Mouse (Mus musculus): Measurements from ENCODE around the gene Eif4ebp2.

Gene Eif4ebp2

DNA sequence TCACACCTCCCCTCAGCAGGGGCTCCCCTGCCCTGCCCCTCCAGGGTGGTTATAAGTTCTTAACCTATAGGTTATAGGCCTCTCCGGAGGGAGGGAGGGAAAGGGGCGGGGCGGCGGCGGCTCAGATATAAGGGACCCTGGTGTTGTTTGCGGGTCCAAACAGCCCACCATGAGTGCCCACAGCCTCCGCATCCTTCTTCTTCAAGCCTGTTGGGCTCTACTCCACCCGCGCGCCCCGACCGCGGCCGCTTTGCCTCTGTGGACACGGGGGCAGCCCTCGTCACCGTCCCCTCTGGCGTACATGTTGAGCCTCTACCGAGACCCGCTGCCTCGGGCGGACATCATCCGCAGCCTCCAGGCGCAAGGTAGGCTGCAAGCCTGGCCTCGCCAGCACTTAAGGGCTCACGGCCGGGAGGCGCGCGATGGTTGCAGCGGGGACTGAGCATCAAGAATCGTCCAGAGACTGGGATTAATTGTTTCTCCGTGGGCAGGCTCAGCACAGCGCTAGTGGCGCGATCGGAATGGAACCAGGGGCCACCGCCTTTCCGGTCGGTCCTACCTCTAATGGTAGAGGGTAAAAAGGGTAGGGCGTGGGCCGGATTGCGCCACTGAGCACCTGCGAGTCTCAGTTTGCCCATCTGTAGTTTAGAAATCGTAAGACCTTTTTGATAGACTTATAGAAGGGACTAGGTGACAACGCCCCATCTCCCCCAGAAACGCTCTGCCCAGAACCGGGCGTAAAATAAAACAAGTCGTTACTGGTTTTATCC is 34.1 kb downstream of the Eif4ebp2 start:
- peak; percentile 46 to 49 for DNase-seq

DNA sequence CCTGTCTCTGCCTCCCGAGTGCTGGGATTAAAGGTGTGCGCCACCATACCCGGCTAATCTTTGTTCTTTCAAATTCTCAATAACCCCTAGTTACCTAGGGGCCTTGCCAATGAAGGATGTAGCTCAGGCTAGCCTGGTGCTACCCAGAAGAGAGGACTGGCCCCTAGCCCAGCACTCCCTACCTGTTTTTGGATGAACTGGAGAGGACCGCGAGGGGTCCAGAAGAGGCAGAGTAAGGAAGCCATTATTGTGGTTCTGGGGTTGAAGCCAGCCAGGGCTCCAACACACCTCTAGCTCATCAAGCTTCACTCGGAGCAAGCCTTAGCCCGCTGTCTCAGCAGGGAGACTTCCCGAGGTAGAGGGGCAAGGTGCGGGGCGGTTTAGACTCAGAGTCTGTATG is 34.8 kb downstream of the Eif4ebp2 start, which contains the start of gene Nodal:
Gene Nodal (plus strand): TSS at position 301 of the 400 bp plus-strand sequence.
- no peak for DNase-seq

DNA sequence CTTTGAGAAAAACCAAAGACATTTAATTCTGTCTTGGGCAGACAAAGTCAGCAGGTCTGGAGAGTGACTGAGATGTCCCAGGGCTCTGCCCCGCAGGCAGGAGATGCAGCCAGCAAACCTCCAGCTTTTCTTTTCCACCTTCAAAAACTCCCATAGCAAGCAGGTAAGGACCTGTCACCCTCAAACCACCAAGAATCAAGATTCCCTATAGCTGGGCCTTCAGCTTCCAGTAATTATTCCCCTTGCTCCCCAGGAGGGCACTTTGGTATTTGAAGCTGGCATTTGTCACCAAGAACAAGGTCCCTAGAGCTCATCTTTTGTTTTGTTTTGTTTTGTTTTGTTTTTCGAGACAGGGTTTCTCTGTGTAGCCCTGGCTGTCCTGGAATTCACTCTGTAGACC is 35.4 kb downstream of the Eif4ebp2 start:
- DNase-seq: no peak

DNA sequence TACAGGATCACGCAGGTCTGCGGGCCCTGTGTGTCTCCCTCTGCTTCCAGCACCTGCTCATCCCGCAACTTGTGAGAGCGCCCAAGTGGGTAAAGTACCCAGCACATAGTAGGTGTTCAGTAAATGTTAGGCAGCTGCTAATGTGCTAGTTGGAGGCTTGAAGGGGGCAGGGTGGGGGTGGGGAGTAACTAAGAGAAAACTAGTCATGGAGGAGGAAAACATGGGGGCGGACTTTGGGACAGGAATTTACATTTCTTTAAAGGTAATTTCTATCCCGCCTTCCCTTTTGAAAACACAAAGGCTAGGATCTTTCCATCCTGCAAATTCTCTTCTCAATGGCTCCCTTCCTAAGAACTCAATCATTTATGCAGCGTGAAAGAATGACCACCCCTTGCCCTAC is 35.9 kb downstream of the Eif4ebp2 start:
- DNase-seq: no peak

DNA sequence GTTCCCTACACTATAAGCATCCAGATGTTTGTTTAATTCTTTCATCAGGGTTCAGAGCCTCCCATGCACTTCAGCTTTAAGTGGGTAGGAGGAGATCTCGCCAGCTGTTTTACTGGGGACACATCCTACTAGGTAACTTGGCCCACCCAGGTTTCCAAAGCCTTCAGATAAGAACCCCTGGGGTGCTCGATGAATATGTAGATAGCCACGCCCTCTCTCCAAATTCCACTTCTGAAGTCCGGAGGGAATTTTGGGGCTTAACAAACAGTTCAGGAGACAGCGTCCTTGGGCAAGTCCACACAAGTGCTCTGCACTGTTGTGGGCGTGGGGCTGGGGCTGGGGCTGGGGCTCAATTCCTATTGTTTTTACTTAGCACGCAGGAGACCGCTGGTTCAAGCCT is 36.6 kb downstream of the Eif4ebp2 start:
- DNase-seq: no peak

DNA sequence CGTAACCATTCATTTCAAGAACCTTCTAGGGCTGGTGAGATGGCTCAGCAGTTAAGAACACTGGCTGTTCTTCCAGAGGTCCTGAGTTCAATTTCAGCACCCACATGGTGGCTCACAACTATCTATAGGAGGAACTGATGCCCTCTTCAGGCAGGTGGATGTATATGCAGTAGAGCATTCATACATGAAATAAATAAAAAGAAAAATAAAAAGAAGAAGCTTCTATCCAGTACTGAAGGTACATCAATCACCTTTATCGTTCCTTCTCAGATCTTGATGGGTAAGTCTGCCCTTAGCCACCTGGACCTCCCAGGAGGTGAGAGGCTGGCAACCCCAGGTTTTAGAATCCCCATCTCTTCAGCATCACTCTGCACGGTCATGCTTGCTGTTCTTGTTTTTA is 37.2 kb downstream of the Eif4ebp2 start:
- no peak for DNase-seq

DNA sequence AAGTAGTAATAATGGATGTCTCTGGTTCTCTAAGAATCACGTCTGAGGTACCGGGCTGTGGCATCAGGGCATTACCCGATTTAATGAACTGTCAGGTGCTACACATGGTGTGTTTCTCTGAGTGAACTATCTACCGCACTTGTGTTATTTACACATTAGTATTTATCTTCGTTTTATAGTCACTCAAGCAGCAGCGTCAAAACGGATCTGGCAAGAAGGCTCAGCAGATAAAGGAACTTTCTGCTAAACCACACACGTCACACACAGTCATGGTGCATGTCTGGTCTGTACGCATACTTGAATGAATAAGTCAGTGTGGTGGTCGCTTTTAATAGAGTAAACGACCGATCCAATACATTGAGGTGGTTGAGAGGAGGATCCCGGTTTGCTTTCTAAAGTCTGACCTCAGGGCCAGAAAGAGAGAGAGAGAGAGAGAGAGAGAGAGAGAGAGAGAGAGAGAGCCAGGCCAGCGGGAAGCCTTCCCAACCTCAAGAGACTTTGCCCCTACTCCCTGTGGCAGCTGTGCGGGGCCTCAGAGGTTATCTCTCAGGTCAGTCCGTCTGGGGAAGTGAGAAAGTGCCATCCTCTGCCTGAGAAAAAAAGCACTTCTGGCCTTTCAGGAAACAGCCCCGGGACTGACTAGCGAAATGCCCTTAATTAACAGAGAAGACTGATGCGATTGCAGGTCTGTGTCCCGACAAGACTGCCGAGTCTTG is 39.4 kb downstream of the Eif4ebp2 start:
- no peak for DNase-seq

DNA sequence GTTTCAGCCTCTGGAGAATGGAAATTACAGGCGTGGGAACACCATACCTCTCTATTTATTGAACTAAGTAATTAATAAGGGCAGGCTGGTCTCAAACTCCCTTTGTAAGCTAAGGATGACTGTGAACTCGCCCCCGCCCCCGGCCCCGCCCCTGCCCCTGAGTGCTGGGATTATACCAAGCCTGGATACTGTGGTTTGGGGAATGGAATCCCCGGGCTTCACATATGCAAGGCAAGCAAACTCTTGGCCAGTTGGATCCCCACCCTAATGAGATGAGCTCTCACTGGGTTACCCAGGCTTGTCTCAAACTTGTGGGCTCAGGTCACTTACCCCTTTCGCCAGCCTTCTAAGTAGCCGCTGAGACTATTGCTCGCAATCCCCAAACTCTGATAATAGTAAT is 42.3 kb downstream of the Eif4ebp2 start:
- DNase-seq: no peak

DNA sequence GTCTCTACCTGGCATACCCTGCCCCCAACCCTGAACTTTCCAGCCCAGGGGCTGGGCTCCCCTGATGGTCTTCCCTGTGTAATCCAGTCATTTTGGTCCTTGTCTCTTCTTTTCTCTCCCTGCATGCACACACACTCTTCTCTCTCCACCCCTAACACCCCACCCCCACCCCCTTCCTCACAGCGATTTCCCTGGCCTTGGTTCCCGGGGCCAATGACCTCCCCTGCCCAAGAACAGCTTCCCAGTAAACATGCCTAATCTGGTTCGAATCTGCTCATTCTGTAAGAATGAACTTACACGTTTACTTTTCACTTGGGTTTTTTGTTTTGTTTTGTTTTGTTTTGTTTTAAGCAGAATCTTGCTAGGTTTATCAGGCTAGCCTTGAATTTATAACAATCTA is 42.7 kb downstream of the Eif4ebp2 start:
- no peak for DNase-seq

DNA sequence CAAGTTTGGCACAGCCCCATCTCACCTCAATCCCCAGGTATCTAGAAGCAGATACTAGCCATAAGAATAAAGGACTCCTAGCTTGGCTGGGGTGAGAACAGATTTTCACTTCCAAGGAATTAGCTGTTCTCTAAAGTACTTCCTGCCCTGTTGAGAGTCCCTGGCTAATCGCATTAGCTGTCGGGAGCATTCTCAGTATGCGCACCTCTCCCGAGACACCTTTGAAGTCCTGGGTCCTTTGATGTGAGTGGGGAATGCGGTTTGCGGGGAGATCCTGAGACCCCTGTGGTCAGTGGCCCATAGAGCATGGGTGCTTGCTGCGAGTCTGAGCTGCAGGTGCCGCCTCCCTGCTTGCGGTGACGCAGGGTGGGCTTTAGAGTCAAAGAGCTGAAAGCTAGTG is 46.5 kb downstream of the Eif4ebp2 start:
- DNase-seq: no peak

DNA sequence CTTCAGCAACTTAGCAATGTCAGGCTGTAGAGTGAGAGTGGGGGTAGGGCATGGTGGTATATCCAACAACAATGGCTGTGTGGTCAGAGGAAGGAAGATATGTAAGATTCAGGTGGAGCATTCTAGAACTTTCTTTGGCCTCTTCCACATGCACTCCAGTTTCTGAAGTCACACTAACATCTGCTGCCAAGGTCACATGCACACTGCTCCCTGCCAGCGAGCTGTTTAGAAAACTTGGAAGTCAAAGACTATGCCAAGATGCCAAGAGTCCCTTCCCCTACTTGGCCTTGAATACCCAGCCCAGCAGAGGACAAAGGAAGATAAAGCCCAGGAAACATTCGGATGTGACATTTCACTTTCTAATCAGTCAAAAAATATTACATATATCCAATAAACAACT is 49.5 kb downstream of the Eif4ebp2 start:
- no peak for DNase-seq

DNA sequence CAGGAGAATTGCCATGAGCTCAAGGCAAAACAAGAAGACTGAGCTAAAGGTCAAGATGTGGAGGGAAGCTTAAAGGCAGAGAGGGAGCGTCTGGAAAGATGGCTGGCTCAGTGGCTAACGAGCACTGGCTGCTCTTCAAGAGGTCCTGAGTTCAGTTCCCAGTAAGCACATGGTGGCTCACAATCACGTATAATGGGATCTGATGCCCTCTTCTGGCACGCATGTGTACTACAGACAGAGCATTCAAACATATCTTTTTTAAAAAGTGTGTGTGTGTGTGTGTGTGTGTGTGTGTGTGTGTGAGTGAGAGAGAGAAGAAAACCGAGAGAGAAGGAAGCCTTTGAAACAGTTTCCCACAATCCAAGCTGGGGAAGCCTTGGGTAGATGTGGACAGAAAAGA is 50.0 kb downstream of the Eif4ebp2 start:
- peak in 1 of 2 experiments; percentile 26 for DNase-seq

DNA sequence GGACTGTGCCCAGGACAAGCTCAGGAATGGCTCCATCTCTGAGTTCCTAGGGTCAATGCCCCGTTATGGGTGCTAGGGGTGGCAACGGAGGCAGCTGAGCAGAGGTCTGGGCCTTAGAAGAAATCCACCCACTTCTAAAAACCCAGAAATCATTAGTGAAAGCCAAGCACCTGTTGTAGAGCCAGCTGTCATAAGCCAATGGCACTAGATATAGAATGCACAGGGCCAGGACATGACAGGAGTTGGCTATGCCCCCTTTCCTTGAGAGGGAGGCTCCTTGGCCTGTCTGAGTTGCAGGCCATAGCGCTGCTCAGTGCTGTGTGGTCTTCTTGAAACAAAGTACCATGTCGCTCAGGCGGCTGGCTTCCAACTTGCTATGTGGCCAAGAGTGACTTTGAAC is 52.1 kb downstream of the Eif4ebp2 start:
- DNase-seq: no peak

DNA sequence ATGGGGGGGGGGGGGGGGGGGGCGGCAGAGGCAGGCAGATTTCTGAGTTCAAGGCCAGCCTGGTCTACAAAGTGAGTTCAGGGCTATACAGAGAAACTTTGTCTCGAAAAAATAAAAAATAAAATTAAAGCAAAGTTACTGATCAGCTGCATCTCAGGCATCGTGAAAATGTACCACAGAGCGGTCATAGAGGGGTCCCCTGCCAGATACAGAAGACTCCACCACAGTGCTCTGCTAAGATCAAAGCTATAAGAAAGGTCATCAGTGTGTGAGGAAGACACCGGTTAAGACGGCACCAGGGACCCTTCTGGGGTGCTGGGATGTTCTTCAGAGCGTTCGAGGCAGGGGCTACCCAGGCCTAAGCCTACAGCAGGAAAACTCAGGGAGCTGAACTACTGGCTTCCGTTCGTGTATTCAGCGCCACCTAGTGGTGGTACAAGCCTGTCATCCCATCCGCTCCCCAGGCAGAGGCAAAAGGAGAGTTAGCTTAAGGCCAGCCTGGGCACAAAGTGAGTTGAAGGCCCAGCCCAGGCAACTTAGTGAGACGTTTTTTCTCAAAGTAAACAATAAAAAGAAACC is 53.2 kb downstream of the Eif4ebp2 start:
- peak; percentile 89 to 91 for DNase-seq

DNA sequence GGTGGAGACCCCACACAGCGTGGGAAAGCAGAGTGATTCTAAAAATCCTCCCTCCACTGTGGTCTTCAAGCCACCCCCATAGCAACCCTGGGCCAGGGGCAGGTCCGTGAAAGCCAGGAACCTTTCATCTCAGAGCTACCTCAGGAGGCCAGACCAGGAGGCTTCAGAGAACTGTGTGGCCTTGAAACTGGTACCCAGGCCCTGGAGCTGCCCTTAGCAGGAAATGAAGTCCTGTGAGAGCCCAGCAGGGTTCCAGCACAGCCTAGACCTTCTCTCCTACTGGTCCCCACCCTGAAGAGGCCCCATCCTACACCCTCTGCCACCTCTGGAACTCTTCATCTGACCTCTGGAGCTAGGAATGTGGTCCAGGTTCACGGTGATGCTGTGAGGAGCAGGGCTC is 54.3 kb downstream of the Eif4ebp2 start:
- no peak for DNase-seq

DNA sequence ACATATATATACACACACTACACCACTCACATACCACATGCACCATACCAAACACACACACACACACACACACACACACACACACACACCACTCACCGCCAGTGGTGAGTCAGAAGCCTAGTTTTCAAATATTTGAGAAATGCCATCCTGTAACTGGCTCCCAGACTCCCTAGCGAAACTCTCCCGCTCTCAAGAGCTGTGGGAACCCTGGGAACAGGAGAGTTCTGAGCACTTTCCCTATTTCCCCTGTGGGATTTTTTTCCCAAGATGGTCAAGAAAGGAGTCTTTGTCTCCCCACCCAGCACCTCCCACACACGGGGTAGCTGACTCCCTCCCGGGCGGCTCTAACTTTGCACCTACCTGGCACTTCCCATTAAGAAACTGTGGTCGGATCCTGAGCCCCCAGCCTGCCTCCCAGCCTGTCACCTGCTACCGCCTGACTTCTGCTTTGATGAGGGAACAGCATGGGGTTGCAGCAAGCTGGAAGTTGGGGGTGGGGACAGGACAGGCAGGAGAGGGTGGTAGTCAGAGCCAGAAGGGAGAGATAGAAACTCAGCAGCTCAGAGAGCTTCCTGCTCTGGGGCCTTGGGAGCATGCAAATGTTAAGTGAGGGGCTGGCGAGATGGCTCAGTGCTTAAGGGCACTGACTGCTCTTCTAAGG is 57.9 kb downstream of the Eif4ebp2 start:
- no peak for DNase-seq

DNA sequence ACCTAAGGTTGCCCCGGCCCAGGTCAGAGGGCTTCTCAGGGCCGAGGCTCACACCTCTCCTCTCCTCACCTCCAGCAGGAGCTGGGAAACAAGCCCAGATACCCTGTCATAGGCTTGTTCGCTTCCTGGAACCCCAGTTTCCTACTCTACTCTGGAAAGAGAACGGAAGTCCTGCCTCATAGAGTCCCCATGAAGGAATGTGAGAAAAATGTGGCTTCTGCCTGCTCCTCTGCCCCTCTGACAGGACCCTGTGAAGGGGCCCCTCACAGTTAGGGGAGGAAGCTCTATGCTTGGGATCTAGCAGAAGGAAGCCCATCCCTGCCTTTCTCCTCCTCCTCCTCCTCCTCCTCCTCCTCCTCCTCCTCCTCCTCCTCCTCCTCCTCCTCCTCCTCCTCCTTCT is 59.9 kb downstream of the Eif4ebp2 start:
- no peak for DNase-seq

DNA sequence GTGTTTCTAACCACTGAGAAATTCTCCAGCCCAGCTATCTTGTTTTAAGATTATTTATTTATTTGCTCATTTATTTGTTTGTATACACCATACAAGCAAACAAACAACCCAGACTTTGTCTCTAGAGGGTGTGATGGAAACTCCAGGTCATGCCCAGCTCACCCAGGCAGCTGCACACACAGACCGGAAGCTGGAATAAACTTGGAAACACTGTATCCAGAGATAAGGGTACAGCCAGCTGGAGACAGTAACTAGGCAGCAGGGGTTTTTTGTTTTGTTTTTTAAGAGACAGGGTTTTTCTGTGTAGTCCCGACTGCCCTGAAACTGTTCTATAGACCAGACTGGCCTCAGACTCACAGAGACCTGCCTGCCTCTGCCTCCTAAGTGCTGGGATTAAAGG is 62.3 kb downstream of the Eif4ebp2 start:
- DNase-seq: no peak

DNA sequence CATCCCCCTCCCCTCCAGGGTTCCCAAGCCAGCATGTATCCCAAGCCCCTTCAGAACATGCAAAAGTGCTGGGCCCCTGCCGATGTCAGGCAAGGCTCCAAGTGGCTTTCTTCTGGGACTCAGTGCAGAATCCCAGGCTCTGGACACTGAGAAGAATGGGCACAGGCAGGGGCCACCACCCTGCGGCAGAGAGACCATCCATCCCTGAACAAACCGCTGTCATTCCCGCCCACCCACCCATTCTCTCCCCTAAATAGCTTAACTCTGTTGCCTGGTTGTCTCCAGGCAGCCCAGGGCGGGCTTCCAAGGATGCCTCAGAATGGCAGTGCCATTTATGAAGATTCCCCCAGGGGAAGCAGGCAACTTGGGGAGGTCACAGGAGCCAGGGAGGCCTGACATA is 63.4 kb downstream of the Eif4ebp2 start:
- DNase-seq: peak; percentile 42 to 60

DNA sequence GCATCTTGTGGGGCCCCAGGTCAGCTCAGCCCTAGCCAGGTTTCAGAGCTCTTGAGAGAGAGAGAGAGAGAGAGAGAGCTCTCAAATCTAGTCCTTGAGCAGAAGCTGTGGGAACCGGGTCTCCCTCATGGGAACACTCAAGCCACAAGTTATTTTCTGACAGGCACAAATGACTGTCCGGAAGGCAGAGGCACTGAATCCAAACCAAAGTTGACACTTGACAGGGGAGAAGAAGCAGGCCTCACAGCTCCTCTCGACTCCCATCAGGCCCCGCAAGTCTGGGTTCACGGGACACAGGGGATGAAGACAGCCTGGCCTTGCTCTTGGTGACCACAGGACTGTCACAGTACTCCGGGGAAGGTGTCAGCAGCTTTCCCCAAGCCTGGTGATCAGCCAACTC is 66.2 kb downstream of the Eif4ebp2 start:
- DNase-seq: no peak

DNA sequence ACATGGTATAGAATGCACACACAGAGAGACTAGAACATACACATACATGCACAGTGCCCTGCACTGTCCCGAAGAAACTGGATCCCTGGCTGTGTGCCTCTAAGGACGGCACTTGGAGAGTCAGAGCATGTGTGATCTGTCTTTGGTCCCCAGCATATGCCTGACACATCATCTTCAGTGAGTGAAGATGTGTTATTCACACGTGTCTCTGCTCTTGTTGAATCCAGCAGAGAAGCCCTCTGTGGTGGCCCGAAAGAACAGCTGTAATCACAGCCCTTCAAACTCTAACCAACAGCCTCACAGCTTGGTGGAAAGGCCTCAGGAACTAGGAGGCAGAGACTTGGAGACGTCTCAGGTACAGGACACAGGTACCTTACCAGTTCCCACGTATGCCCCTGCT is 67.3 kb downstream of the Eif4ebp2 start:
- no peak for DNase-seq

DNA sequence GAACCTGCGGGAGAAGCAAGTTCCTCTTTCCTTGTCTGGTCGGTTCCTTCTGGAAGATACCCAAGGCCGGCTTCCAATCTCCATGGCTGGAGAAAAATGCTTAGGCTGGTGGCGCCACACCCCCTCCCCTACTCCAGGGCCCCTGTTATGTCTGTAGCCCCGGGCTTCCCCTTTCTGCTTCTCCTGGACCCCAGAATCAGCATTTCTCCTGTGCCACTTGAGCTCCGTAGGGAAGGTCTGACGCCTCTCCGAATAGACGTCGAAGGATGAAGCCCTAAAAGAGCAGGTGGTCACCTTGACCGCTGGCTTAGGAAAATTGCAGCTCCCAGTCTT is 68.8 kb downstream of the Eif4ebp2 start:
- no peak for DNase-seq

DNA sequence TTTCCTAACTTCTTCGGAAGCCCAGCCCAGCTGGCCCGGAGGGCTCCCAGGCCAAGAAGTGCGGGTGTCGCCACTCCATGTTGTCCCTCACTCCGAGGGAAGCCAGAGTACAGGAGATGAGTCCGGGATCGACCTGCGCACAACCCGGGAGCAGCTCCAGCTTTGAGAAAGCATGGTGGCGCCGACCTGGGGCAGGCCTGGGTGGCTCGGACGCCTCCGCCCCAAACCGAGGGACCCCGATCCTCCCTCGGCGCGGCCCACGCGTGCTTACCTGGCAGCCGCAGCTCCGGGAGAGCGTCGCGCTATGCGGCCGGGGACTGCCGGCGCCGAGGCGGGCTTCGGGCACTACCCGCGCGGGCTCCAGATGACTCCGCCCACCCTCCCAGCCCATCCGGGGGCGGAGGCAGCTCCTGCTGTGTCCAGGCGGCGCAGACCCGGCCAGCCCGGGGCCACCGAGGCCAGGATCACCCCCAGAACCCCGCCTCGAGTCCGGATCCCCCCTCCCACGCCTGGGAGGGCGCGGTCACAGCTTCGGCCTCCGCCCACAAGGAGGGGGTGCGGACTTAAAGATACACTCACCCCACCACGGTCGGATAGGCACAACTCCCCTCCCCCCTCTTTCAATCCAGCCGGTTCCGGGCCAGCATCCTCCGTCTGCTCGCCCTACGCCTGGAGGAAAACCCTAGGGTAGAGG is 69.3 kb downstream of the Eif4ebp2 start, which contains the start of gene Pald1:
Gene Pald1 (minus strand): TSS at position 510 of the 694 bp plus-strand sequence.
- DNase-seq: peak; percentile 84 to 87
